Mouse (Mus musculus) ES-E14 (cell line): Measurements from ENCODE around the gene Lhfpl3.

Source experiments
- CHD2 ChIP-seq: IDR thresholded peaks from 2 replicates; pipeline ENCODE4 v1.6.1; 2014; ENCODE audit warnings: mild to moderate bottlenecking, low read depth, low read length, inconsistent platforms
- HCFC1 ChIP-seq: IDR thresholded peaks from 2 replicates; pipeline ENCODE4 v1.6.1; 2012; ENCODE audit warnings: low read length, inconsistent platforms, borderline replicate concordance; ENCODE audit not compliant: insufficient read depth
- MAFK ChIP-seq: IDR thresholded peaks from 2 replicates; pipeline ENCODE4 v1.6.1; 2014; ENCODE audit warnings: mild to moderate bottlenecking, low read depth, low read length, inconsistent platforms; ENCODE audit not compliant: insufficient read depth
- ZC3H11A ChIP-seq: IDR thresholded peaks from 2 replicates; pipeline ENCODE4 v1.6.1; 2012; ENCODE audit warnings: low read depth, mild to moderate bottlenecking, inconsistent platforms, low read length, borderline replicate concordance
- ZNF384 ChIP-seq: IDR thresholded peaks from 2 replicates; pipeline ENCODE4 v1.6.1; 2012; ENCODE audit warnings: low read depth, low read length, inconsistent platforms

DNA sequence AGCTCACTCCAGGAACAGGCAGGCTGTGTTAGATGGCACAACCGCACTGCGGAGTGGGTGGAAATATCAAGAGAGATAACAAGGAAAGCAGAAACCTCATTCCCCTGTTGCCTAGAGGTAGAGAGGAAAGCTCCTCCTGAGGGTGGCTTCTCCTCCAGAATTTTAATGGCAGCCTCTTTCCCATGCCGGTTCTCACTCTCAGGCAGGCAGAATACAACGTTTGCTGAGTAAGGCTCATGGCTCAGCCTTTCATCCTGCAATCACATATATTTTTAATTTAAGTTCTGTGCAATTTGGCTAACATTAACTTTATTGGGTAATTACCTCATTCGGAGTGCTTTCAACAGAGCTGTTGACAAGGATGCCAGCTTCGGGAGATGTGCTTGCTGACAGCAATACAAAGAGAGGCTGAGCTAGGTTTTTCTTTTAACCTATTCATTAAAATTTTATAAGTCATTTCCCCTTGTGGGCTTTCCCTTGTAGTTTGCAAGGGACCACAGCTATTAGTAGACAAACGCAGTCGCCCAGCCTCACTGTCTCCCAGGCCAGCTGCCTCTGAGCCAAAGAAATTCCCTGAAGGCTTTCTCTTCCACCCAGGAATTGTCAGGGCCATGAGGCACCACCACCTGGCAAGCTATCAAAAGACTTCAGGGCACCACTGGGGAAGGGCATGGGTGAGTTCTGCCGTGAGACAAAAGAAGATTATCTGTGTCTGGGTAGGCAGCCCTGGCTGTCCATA is 394.5 kb downstream of the Lhfpl3 start:
- no peak for TF ChIP-seq ZC3H11A
- no peak for TF ChIP-seq HCFC1
- no peak for TF ChIP-seq CHD2
- TF ChIP-seq MAFK, result no peak
- no peak for TF ChIP-seq ZNF384
